ENCODE assay signal across 17 mouse cellular contexts in genomic region chr17:47506697-47507096, GRCm38 (mm10). TPM values are rescaled to one million over a fixed set of nuclear protein-coding genes. Genes with fewer than 3 reads are reported as not detected.
DNase-seq lines count a peak whose midpoint lies in the region; ATAC-seq and TF ChIP-seq lines count a peak whose summit lies in the region.
"Had no signal": no experiment of that assay in that cellular context is flagged by ENCODE, and none has a peak within 500 bp of the region (broad histone marks: within the 10 kb centered on the region; RNA-seq: fewer than 3 reads in every experiment).

No protein-coding gene starts in this region.

- no peaks in the 10 kb centered on the region for H3K36me3 ChIP-seq in lung, postnatal 0 days (ENCODE audit: insufficient read depth, low read length)
- no peaks in the 10 kb centered on the region; the same call in 1 of the 2 replicates for H3K36me3 ChIP-seq in liver, postnatal 0 days (replicated peaks; ENCODE audit: insufficient read depth, low read length)
- no peaks in the 10 kb centered on the region for H3K36me3 ChIP-seq in midbrain, embryonic 14.5 days (ENCODE audit: control insufficient read depth, insufficient read depth, low read length)
- H3K36me3 ChIP-seq: embryonic facial prominence, embryonic 13.5 days; neural tube, embryonic 13.5 days had no signal

- H3K4me3 ChIP-seq in gastrocnemius, adult 2 months: peak overlapping the region; percentile 77
- no peak overlapping the region; the same call in 1 of the 2 replicates for H3K4me3 ChIP-seq in lung, postnatal 0 days (ENCODE audit: low read depth, low read length)
- H3K4me3 ChIP-seq in liver, postnatal 0 days (ENCODE audit: low read depth, low read length): peak overlapping the region; percentile 60
- no peak overlapping the region for H3K4me3 ChIP-seq in midbrain, embryonic 14.5 days (replicated peaks; ENCODE audit: low read depth, low read length)
- H3K4me3 ChIP-seq: embryonic facial prominence, embryonic 13.5 days; neural tube, embryonic 13.5 days had no signal

- TF ChIP-seq EP300 in lung, postnatal 0 days (IDR thresholded peaks at IDR 0.05): no peak
- no peak for TF ChIP-seq EP300 in liver, postnatal 0 days (IDR thresholded peaks at IDR 0.05; ENCODE audit: low read depth)

- H3K4me2 ChIP-seq in lung, postnatal 0 days (replicated peaks; ENCODE audit: low read depth, low read length): peak overlapping the region; percentile 66
- H3K4me2 ChIP-seq in liver, postnatal 0 days (ENCODE audit: low read depth, low read length): peak overlapping the region; percentile 89
- H3K4me2 ChIP-seq in midbrain, embryonic 14.5 days (ENCODE audit: low read length): no peak overlapping the region
- H3K4me2 ChIP-seq: lung, embryonic 14.5 days; neural tube, embryonic 13.5 days had no signal

- no peak overlapping the region for H3K9ac ChIP-seq in lung, postnatal 0 days (replicated peaks; ENCODE audit: low read depth)
- no peak overlapping the region for H3K9ac ChIP-seq in liver, postnatal 0 days (replicated peaks)
- H3K9ac ChIP-seq in midbrain, embryonic 14.5 days (replicated peaks; ENCODE audit: low read length): no peak overlapping the region
- H3K9ac ChIP-seq: lung, embryonic 14.5 days; neural tube, embryonic 13.5 days had no signal

- H3K27me3 ChIP-seq in lung, postnatal 0 days (replicated peaks; ENCODE audit: insufficient read depth, low read length): no peaks in the 10 kb centered on the region
- no peaks in the 10 kb centered on the region for H3K27me3 ChIP-seq in liver, postnatal 0 days (ENCODE audit: insufficient read depth, low read length)
- H3K27me3 ChIP-seq in midbrain, embryonic 14.5 days (ENCODE audit: control insufficient read depth, insufficient read depth, low read length): no peaks in the 10 kb centered on the region
- H3K27me3 ChIP-seq: embryonic facial prominence, embryonic 13.5 days; neural tube, embryonic 13.5 days had no signal

- H3K4me1 ChIP-seq in lung, postnatal 0 days (ENCODE audit: insufficient read depth, low read depth, low read length): peaks cover 40% of the 10 kb centered on the region
- H3K4me1 ChIP-seq in liver, postnatal 0 days (ENCODE audit: insufficient read depth): peaks cover 71% of the 10 kb centered on the region
- H3K4me1 ChIP-seq in midbrain, embryonic 14.5 days (ENCODE audit: control insufficient read depth, insufficient read depth, low read length): 0 out of 2 replicates have a peak, but pooled peaks cover 4% of the 10 kb centered on the region

- H3K9me3 ChIP-seq in lung, postnatal 0 days (ENCODE audit: low read length): no peaks in the 10 kb centered on the region
- no peaks in the 10 kb centered on the region for H3K9me3 ChIP-seq in liver, postnatal 0 days (ENCODE audit: low read length)
- no peaks in the 10 kb centered on the region for H3K9me3 ChIP-seq in midbrain, embryonic 14.5 days (ENCODE audit: control insufficient read depth, low read length)
- H3K9me3 ChIP-seq: embryonic facial prominence, embryonic 13.5 days; neural tube, embryonic 13.5 days had no signal

- H3K27ac ChIP-seq in gastrocnemius, adult 2 months: peak overlapping the region; percentile 91
- H3K27ac ChIP-seq in lung, postnatal 0 days (ENCODE audit: low read length): 0 out of 2 replicates have a peak overlapping the region, but pooled peaks have one; percentile 99
- peak overlapping the region; percentile 100 for H3K27ac ChIP-seq in liver, postnatal 0 days (ENCODE audit: low read depth)
- H3K27ac ChIP-seq in midbrain, embryonic 14.5 days (replicated peaks; ENCODE audit: low read depth, low read length): no peak overlapping the region
- H3K27ac ChIP-seq: neural tube, embryonic 13.5 days had no signal

- 82% methylated on average over 4 of the region's 4 CpGs for WGBS in lung, postnatal 0 days
- 80% methylated on average over 4 of the region's 4 CpGs for WGBS in liver, postnatal 0 days (ENCODE audit: insufficient replicate concordance)
- 90% methylated on average over 4 of the region's 4 CpGs for WGBS in midbrain, embryonic 14.5 days

- no peak for ATAC-seq in lung, postnatal 0 days
- no peak for ATAC-seq in liver, postnatal 0 days
- no peak for ATAC-seq in midbrain, embryonic 14.5 days (ENCODE audit: low FRiP score, low TSS enrichment)
- ATAC-seq: forebrain, embryonic 16.5 days; inflammation-experienced regulatory T-cells, adult 6 months had no signal

- intact Hi-C loops in gastrocnemius, adult 2 months (cut with DNase I): loop anchor here (5.0 kb wide), 1 partner anchor 186 kb away; the partner anchor contains the start of genes Gm21981 and Prickle4

- no peak for DNase-seq in gastrocnemius, adult 2 months
- DNase-seq in gastrocnemius, postnatal 10 days: no peak
- no peak for DNase-seq in lung, postnatal 0 days (ENCODE audit: low spot score)
- no peak for DNase-seq in lung, postnatal 14 days
- DNase-seq in liver, postnatal 0 days: no peak
- peak; percentile 39 for DNase-seq in thymus, postnatal 25 days
- no peak for DNase-seq in urinary bladder, postnatal 10 days (ENCODE audit: low spot score)
- no peak for DNase-seq in midbrain, embryonic 14.5 days
- DNase-seq: adrenal gland, postnatal 14 days; cerebellum, adult 8-10 months; heart, adult 18-20 months; left cerebral cortex, postnatal 4 days; lung, embryonic 14.5 days had no signal

- TF ChIP-seq CTCF in gastrocnemius, adult 2 months (IDR thresholded peaks at IDR 0.05): no peak
- no peak for TF ChIP-seq CTCF in lung, postnatal 0 days (IDR thresholded peaks at IDR 0.05)
- TF ChIP-seq CTCF in liver, postnatal 0 days (IDR thresholded peaks at IDR 0.05; ENCODE audit: low read depth): no peak

RNA-seq across cellular contexts. Expression of gene Ccnd3, which starts 1.8 kb away (rescaled TPM):
- 10 to 100 TPM; 18.7 to 25.8 TPM for total RNA-seq in gastrocnemius, adult 2 months (2021)
- total RNA-seq in gastrocnemius, postnatal 10 days (2021): 100 to 1,000 TPM in 1 of 2 experiments, 10 to 100 TPM in 1; 95.5 to 120 TPM
- 195 and 214 TPM in 2 replicates for polyA plus RNA-seq in lung, postnatal 0 days (2015; fragmentation: Nextera tagmentation; extraction: Ambion mirVana)
- polyA plus RNA-seq in liver, postnatal 0 days (2015; fragmentation: Nextera tagmentation; extraction: Ambion mirVana): 249 and 250 TPM in 2 replicates
- 56.4 and 67.3 TPM in 2 replicates for polyA plus RNA-seq in midbrain, embryonic 14.5 days (2014; fragmentation: Nextera tagmentation; extraction: Ambion mirVana)

RNA-seq across cellular contexts. Expression of gene Taf8, which starts 4.6 kb away (rescaled TPM):
- total RNA-seq in gastrocnemius, adult 2 months (2021): 10 to 100 TPM; 13.0 to 14.1 TPM
- total RNA-seq in gastrocnemius, postnatal 10 days (2021): 10 to 100 TPM in 1 of 2 experiments, 1 to 10 TPM in 1; 9.8 to 10.2 TPM
- polyA plus RNA-seq in lung, postnatal 0 days (2015; fragmentation: Nextera tagmentation; extraction: Ambion mirVana): 16.0 and 22.4 TPM in 2 replicates
- polyA plus RNA-seq in liver, postnatal 0 days (2015; fragmentation: Nextera tagmentation; extraction: Ambion mirVana): 6.5 and 8.1 TPM in 2 replicates
- 17.4 and 19.2 TPM in 2 replicates for polyA plus RNA-seq in midbrain, embryonic 14.5 days (2014; fragmentation: Nextera tagmentation; extraction: Ambion mirVana)

Comparison
In these comparisons a context has a peak if more than half of its experiments do, and no peak if none do; other contexts are left out.
1. H3K4me3 ChIP-seq: peak in gastrocnemius, adult 2 months (single experiment) and liver, postnatal 0 days (single experiment); none in lung, postnatal 0 days (single experiment) and midbrain, embryonic 14.5 days (single experiment).